Mouse (Mus musculus): ENCODE data around the gene Pdia4.
"Not testable (repeated sequence)": the region's sequence is repeated elsewhere in the genome, so short reads cannot be mapped to it uniquely, and the experiment has no call there.

Gene Pdia4

GRCm38 (mm10) chr6:47810181-47810580 lies 3.0 kb downstream of the Pdia4 start:
- DNase-seq (ENCODE audit: low spot score): no peak

- DNase-seq (ENCODE audit: low spot score): no peak
These were observed 4.2 kb downstream of the Pdia4 start for GRCm38 (mm10) chr6:47809053-47809452.

GRCm38 (mm10) chr6:47808545-47808944 lies 4.7 kb downstream of the Pdia4 start:
- DNase-seq (ENCODE audit: low spot score): no peak

GRCm38 (mm10) chr6:47807419-47807818 lies 5.8 kb downstream of the Pdia4 start:
- no peak for DNase-seq (ENCODE audit: low spot score)

GRCm38 (mm10) chr6:47805520-47805919 lies 7.7 kb downstream of the Pdia4 start:
- no peak for DNase-seq (ENCODE audit: low spot score)

GRCm38 (mm10) chr6:47799079-47799478 lies 14.2 kb downstream of the Pdia4 start:
- no peak for DNase-seq (ENCODE audit: low spot score)

- no peak for DNase-seq (ENCODE audit: low spot score)
These were observed 19.0 kb downstream of the Pdia4 start for GRCm38 (mm10) chr6:47794106-47794830.

- no peak for DNase-seq (ENCODE audit: low spot score)
These were observed 19.9 kb downstream of the Pdia4 start for GRCm38 (mm10) chr6:47793284-47793683.

GRCm38 (mm10) chr6:47792533-47792932 lies 20.7 kb downstream of the Pdia4 start:
- DNase-seq (ENCODE audit: low spot score): no peak

GRCm38 (mm10) chr6:47790745-47791144 lies 22.5 kb downstream of the Pdia4 start:
- DNase-seq (ENCODE audit: low spot score): no peak

GRCm38 (mm10) chr6:47788821-47789220 lies 24.4 kb downstream of the Pdia4 start:
- no peak for DNase-seq (ENCODE audit: low spot score)

GRCm38 (mm10) chr6:47787941-47788736 lies 25.1 kb downstream of the Pdia4 start:
- peak; percentile 25 for DNase-seq (ENCODE audit: low spot score)

GRCm38 (mm10) chr6:47784707-47785412 lies 28.4 kb downstream of the Pdia4 start:
- DNase-seq (ENCODE audit: low spot score): no peak

- no peak for DNase-seq (ENCODE audit: low spot score)
These were observed 31.9 kb downstream of the Pdia4 start for GRCm38 (mm10) chr6:47781091-47781968.

GRCm38 (mm10) chr6:47780576-47781013 lies 32.6 kb downstream of the Pdia4 start:
- no peak for DNase-seq (ENCODE audit: low spot score)

- not testable (repeated sequence) for DNase-seq (ENCODE audit: low spot score)
These were observed 41.5 kb downstream of the Pdia4 start for GRCm38 (mm10) chr6:47771760-47772159.

GRCm38 (mm10) chr6:47771113-47771512 lies 42.1 kb downstream of the Pdia4 start:
- DNase-seq (ENCODE audit: low spot score): not testable (repeated sequence)

- DNase-seq (ENCODE audit: low spot score): not testable (repeated sequence)
These were observed 43.4 kb downstream of the Pdia4 start for GRCm38 (mm10) chr6:47769861-47770260.

- DNase-seq (ENCODE audit: low spot score): not testable (repeated sequence)
These were observed 44.7 kb downstream of the Pdia4 start for GRCm38 (mm10) chr6:47768520-47768919.

- DNase-seq (ENCODE audit: low spot score): not testable (repeated sequence)
These were observed 45.9 kb downstream of the Pdia4 start for GRCm38 (mm10) chr6:47767355-47767754.

- not testable (repeated sequence) for DNase-seq (ENCODE audit: low spot score)
These were observed 50.5 kb downstream of the Pdia4 start for GRCm38 (mm10) chr6:47762686-47763085.
